Mouse (Mus musculus): ENCODE results near the gene Dusp13. TPM values are rescaled to one million over a fixed set of nuclear protein-coding genes. Genes with fewer than 3 reads are reported as not detected.
A peak's percentile ranks its signal among the peaks of the same experiment; 100 is the strongest.

Dusp13 gene
- under 1 TPM; 0.34 to 0.39 TPM for total RNA-seq (2021)

DNA sequence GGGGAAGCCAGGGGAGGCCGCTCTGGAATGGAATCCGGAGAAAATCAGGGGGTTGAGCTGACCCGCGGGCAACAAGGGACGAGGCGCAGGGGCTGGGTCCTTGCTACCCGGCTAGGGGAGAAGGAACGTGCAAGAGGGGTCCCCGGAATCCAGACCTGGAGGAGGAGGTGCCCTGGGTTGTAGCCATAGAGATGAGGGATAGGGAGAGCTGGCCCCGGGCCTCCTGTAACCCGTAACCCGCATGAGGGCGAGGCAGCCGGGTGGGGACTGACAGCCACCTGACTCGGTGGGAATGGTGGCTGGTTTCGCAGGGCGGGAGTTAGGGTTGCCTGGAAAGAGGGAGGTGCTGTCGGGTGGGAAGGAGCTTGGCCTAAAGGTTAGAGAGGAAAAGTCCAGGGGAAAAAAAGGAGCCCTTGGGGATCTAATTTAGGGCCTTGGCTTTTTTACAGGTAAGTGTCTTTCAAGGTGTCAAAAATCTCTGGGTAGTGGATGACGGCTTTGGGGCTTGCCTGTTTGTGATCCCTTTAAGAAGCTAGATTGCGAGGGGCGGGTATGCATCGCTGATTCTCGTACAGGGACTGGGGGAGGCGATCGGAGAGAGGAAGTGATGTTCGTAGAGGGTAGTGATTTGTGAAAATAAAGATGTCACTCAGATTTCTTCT, at the start of gene Dusp13:
Dusp13 (minus strand) TSS at position 301 of the 662 bp plus-strand sequence.
- peak; percentile 44 for DNase-seq (ENCODE audit: low spot score)
- intact Hi-C loops (cut with DNase I): loop anchor here (2.0 kb wide), 1 partner anchor 98 kb away; the partner anchor contains the start of gene Comtd1

DNA sequence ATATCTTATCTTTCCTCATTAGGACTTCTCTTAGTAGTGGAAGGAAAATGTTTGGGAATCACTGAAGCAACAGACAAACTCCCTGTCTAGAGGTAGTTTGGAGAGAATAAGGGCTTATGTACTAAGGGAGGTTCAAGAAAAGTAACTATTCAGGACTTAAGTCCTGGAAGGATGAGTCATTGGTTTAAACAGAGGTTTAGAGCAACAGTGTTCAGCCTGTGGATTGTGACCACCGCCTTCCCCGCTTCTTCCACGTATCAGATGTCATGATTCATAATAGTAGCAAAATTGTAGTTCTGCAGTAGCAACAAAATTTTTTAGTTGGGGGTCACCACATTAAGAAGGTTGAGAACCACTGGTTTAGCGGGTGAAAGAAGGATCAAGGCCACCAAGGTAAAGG, 49.7 kb upstream of the Dusp13 start:
- DNase-seq (ENCODE audit: low spot score): no peak
- intact Hi-C loops (cut with DNase I): no loop called here

DNA sequence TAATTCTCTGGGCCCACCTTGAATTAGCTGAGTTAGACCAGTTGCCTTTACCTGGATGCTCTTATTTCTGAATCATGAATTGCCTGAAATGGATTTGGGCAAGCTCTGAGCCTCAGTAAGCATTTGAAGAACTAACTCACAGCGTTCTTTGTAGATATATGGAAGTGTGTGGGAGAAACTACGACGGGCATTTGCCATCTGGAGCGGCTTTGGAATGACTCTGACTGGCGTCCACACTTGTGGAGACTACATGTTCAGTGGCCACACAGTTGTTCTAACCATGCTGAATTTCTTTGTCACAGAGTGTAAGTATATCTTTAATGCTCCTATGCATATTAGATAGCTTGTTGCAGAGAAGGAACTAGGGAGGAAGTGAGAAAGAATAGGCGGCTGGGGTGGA, 41.3 kb upstream of the Dusp13 start:
- no peak for DNase-seq (ENCODE audit: low spot score)
- intact Hi-C loops (cut with DNase I): no loop called here

DNA sequence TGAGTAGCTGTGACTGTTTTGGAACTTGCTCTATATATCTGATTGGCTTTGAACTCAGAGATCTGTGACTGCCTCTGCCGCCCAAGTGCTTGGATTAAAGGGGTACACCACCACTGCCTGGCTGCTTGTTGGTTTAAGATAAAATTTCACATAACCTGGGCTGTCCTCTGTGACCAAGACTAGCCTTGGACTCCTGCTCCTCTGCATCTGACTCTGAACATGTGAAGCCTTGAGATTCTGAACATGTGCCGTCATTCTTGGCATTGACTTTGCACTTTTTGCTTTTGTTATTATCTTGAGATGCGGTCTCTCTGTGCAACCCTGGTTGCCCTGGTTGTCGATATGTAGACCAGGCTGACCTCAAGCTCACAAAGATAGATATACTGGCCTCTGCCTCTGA, 40.7 kb upstream of the Dusp13 start:
- no peak for DNase-seq (ENCODE audit: low spot score)
- intact Hi-C loops (cut with DNase I): no loop called here

DNA sequence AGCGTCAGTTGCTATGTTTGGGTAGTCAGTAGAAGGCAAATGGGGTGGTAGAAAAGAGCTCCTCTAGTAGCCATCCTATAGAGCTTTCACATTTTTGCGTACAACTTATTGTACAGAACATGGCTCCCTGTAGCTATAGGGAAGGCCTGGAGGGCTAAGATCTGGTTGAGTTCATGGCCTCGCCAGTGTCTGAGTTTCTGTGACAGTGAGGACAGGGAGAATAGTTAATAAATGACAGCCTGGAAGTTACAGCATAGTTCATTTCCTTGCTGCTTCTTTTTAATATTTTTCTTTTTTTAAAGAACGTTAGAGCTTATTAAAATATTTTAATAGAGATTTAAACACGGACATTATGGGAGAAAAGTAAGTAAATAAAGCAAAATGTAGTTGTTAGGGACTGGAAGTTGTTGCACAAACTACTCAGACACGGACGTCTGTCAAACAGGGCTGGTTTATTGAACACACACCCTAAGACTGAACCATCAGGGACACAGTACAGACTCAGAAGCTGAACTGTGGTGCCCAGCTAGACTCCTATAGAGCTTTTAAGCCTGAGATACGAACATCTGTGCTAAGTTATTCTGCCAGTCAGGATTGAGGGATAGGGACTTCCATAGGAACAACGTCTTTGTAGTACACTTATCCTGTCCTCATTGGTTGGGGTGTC, 39.7 kb upstream of the Dusp13 start:
- intact Hi-C loops (cut with DNase I): no loop called here
- no peak for DNase-seq (ENCODE audit: low spot score)

DNA sequence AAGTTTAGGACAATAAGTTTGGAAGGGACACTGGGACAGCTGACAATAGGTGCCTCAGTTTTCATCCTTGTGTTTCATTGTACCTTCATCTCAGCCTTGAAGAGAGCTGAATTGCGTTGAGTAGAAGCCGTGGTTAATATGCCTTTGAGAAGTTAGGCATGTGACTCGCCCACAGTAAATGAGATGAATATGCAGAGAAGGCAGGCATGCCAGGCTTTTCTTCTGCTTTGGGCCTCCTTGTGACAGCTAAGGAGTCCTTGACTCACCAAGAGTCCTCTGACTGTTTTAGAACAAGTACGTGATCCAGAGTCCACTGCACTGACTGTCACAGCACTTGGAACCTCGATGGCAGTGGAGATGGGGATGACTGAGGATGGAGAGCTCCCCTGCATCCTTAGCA, 37.1 kb upstream of the Dusp13 start:
- no peak for DNase-seq (ENCODE audit: low spot score)
- intact Hi-C loops (cut with DNase I): no loop called here

DNA sequence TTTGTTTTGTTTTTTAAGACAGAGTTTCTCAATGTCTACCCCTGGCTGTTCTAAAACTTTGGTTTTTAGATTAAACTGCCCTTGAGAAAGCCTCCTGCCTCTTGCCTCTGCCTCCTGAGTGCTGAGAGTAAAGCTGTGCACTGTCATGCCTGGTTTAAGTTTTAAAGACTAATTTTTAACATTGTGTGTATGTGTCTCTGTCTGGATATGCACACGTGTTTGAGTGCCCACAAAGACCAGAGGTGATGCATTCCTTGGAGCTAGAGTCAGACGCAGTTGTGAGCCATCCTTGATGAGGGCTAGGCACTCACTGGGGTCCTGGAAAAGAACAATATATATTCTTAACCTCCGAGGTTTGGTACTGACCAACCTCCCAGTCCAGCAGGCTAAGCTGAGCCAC, 36.4 kb upstream of the Dusp13 start:
- intact Hi-C loops (cut with DNase I): no loop called here

DNA sequence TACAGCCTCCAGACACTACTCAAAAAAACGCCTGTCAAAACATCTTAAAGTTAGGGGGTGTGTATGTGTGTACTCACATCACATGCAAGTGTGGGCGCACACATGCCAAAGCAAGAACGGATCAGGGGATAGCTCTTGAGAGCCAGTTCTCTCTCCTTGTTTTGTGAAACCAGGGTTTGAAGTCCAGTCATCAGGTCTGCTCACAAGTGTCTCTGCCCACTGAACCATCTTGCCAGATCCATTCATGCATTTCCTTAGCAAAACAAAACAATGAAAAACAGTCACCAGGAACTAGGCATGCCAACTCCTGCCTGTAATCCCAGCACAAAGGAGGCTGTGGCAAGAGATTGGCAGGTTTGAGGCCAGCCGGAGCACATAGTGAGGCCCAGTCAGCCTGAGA, 35.5 kb upstream of the Dusp13 start:
- DNase-seq (ENCODE audit: low spot score): no peak
- intact Hi-C loops (cut with DNase I): no loop called here

More for the DNA sequence above, 36.4 kb upstream of the Dusp13 start:
- no peak for DNase-seq (ENCODE audit: low spot score)

DNA sequence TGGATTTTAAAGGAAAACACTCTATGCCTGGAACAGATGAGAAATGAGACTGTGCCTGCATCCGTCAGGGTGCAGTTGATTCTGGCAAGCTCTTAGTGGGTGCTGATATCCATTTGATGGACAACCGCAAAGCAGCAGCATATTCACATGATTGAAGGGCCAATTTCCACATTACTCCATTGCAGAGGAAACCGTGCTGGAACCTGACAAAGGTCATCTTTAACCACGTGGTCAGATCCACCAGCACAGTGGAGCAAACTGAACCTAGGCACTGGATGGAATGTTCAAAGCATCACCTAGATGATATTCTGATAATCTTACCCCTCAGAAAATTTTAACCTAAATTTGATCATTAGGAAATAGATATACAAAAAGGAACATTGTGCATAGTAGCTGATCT, 25.2 kb upstream of the Dusp13 start:
- DNase-seq (ENCODE audit: low spot score): no peak
- intact Hi-C loops (cut with DNase I): no loop called here

DNA sequence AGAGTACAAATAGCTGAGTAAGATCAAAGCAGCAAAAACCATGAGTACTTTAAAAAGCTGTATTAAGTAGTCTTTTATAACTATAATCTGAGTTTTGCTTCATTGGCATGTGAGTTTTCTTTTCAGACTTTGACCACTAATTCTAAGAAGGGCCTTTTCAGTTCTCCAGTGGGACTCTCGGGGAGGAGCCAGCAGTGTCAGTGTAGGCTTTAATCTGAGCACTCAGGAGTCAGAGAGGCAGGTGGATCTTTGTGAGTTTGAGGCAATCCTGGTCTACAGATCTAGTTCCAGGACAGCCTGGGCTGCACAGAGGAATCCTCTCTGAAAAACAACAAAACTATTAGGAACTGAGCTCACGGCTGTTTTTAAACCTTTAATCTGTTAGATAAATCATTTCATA, 23.0 kb upstream of the Dusp13 start:
- no peak for DNase-seq (ENCODE audit: low spot score)
- intact Hi-C loops (cut with DNase I): no loop called here

DNA sequence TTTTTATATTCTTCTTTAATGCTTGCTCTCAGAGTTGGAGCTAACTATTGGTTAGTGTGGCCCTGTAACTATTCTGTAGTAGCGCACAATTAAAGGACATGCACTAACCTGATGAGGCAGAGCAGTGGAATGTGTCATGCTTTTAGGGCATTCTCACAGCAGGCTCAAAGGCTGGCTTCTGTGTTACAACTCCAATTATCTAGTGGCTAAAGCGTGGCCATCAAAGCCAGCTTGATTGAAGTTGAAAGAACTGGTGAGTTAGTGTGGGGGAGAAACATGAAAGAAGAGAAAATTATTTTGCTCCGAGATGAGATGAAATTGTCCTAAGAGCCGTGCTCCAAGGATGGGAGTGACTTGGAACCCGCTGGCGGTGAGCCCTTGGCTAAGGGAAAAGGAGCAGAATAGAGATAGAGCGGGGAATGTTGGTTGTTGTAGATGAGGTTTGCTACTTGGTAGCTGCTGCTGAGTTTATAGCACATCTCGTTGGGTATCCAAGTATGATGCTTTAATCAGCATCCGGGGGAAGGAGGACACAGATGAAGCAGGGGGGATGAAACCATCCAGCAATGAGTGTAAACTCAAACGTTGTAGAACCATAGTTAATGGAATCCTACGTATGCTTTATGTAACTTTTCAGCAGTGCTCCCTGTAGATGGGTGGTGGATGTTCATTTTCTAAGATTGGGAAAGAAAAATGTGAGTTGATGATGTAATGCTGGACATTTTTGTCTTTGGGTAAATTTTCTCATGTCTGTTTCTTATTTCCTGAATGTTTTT, 21.7 kb upstream of the Dusp13 start:
- no peak for DNase-seq (ENCODE audit: low spot score)
- intact Hi-C loops (cut with DNase I): no loop called here

DNA sequence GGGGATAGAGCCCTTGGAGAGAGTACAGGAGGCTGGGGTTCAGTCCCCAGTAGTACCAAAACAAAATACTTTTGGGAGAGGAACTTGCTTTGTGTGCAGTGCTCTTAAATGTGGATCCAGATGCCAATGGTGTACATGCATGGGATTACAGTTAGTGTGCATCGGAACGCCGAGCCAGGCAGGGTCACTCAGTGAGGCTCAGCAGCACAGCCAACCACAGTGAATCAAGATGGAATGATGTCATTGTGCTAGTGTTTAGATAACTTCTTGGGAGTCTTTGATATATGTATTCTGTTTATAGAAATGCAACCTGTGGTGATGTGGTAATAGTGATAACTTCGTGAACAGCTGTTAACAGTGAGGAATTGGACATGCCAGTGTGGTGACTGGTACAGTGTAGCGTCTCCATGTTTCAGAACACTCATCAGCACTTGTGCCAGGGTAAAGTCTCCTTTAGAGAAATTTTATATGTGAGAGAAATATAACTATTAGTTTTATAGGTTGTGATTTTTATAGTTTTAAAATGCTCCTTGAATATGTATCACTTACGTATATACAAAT, 15.5 kb upstream of the Dusp13 start:
- no peak for DNase-seq (ENCODE audit: low spot score)
- intact Hi-C loops (cut with DNase I): no loop called here

DNA sequence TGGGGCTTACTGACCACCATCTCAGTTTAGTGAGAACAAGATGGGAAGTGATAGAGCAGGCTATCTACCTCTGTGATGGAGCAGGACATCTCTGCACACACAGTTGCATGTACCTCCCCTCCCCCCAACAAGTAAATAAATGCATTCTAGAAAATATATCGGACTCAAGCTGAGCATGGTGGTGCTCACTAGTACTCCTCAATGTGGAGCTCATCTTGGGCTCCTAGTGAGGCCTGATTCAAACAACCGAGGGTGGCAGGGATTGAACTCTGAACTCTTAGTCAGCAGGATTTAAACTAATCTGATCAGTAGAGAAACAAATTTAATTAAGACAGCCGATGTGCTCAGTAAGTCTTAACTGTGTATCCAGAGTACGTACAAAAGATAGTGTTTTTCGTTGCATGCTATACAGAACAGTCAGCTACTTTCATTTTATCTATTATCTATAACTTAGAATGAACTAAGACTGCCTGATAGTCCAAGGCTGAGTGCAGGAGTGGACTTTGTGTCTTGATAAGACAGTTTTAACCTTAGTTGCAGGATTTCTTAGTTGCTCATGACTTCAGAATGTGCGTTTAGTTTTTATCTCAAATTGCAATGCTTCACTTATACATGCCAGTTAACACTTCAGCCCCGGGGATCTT, 14.9 kb upstream of the Dusp13 start:
- DNase-seq (ENCODE audit: low spot score): no peak
- intact Hi-C loops (cut with DNase I): no loop called here

DNA sequence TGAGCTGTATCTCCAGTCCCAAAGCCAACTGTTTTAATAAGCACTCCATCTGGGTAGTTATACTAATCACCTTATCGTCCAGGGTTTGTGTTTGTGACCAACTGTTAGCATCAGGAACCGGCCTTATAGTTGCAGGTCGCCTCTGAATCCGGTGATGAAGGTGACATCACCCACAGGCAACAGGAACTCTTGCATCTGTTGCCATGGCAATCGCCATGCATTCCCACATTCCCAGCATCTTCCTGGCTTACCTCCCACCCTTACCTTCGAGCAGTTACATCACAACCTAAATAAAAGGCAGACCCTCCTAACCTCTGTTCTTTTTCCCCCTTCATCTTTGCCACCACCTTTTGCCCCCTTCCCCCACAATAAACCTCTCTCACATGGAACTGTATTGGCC, 13.7 kb upstream of the Dusp13 start:
- intact Hi-C loops (cut with DNase I): no loop called here
- no peak for DNase-seq (ENCODE audit: low spot score)

DNA sequence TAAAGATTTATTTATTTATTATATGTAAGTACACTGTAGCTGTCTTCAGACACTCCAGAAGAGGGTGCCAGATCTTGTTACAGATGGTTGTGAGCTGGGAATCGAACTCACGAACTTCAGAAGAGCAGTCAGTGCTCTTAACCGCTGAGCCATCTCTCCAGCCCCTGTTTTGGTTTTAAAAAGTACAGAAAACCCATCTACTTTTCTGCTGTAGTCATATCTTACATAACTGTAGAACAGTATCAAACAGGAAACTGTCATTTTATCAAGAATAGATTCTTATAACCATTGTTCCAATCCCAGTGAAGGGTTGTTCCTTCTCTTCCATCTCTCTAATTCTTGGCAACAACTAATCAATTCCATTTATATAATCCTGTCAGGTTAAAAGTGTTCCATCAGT, 12.8 kb upstream of the Dusp13 start:
- no peak for DNase-seq (ENCODE audit: low spot score)
- intact Hi-C loops (cut with DNase I): no loop called here

DNA sequence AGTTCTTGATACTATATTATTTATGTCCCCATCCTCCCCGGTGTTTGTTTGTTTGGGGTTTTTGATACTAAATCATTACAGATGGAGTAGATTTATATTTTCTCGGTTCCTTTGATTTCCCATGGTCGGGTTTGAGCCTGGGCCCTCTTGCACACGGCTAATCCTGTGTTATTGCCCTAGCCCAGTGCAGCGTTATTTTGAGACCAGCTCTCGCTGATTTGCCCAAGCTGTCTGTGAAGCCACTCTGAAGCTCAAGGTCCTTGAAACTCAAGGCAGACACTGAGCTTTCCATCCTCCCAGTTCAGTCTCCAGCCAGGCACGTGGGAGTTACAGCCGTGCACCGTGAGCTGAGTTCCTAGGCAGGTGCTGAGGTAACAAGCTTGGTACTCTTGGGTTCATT, 10.6 kb upstream of the Dusp13 start:
- intact Hi-C loops (cut with DNase I): no loop called here
- no peak for DNase-seq (ENCODE audit: low spot score)

DNA sequence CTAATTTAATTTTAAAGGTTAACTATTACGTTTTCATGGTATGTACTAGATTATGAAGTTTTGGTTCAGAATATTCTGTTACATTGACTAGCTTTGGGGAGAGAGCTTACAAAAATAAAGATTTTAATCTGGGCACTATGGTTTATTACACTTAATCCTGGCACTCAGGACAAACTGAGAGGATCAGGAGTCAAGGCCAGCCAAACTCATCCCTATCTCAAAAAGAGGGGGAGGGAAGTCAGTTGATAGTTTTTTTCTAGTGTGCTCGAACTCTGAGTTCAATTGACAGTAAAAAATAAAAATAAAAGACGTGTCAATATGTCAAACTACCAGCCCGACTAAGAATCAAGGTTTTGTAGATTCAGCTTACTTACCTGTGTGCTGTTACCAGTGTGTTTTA, 2.4 kb upstream of the Dusp13 start:
- intact Hi-C loops (cut with DNase I): no loop called here
- DNase-seq (ENCODE audit: low spot score): no peak

DNA sequence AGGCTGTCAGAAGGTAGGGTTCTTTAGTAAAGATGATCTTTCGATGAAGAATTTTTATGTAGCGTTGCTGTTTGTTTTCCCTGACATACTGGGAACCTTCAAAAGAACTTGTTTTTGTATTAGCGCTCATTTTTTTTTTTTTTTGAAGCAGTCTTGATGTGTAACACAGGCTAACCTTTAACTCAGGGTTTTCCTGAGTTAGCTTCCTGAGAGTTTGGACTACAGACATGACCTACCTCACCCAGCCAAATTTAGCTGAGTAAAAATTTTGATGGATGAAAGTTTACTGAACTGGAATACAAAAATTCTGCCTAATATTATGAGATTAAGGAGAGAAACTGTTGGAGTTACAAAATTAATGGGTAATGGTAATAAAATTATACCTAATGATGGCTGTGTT, 1.4 kb upstream of the Dusp13 start:
- no peak for DNase-seq (ENCODE audit: low spot score)
- intact Hi-C loops (cut with DNase I): no loop called here

DNA sequence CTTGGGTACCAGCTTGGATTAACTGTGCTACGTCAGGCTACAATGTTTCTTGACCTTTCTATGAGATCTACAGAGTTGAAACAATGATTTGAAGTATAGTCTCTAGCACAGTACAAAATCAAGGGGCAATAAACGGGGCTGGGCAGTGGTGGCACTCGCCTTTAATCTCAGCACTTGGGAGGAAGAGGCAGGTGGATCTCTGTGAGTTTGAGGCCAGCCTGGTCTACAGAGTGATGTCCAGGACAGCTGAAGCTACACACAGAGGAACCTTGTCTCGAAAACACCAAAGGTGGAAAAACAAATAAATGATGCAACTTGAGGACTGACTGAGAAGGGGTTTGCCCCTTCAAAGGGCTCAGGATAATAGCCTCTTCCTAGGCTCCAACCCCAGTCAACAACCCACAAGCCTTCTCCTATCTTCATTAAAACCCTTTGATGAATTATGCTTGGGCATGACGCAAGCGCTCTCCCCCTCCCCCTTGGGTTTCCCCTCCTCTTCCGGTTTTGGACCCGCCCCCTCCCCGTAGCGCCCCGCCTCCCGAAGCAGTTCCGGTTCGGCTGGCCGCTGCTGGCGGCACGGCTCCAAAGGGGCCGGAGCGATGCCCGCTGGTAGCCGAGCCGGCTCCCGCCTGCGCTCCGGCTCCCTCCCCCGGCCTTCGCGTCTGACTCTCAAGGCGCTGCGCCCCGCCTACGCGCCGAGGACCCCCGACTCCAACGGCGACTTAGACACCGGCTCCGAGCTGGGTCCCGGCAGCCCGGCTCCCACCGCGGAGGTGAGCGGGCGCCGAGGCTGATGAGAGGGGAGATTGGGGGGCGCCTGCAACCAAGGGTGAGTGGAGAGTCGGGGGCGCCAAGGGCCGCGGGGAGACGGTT, 737 bp downstream of the Dusp13 start, which contains the start of gene Samd8:
Samd8 (plus strand) TSS at position 524 of the 873 bp plus-strand sequence.
- peak; percentile 73 for DNase-seq (ENCODE audit: low spot score)
- intact Hi-C loops (cut with DNase I): loop anchor here (2.0 kb wide), 1 partner anchor 99 kb away; the partner anchor contains the start of gene Comtd1
